Mouse (Mus musculus) frontal cortex, postnatal 10 days (tissue): Measurements from ENCODE around the gene Actn4.

ENCODE experiments used
- DNase-seq, 2 experiments: peaks; one replicate each; pipeline ENCODE4 v3.0.0; 2022; ENCODE audit warnings: low spot score in 2 of 2, mixed read lengths in 1 of 2

Actn4 gene

DNA sequence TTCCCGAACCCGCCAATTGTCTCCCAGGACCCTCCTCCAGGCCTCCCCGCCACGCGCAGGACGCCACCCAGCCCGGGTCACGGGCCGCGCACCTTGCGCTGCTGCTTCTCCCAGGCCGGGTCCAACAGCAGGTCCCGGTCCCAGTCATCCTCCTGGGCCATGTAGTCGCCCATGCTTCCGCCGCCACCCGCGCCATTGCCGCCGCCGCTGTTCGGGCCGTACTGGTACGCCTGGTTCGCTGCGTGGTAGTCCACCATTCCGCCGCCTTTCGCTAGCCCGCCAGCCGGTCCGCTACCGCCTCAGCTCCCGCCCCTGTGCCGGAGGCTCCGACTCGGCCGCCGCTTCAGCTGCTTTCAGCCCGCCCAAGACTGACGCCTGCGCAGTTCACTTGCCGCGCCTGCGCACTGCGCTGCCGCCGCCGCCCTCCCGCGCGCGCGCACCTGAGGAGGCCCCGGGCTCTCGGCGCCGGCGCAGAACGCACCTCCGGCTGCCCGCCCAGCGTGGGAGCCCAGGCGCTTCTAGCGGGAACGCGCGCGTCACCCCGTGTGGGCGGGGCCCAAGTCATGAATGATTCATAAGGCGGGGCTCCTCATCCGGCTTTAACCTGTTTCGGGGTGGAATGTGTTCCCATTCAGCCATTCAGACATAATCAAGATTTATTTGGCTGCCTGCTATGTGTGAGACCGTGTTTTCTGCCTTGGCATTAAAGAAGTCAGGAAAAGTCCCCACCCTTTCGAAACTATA lies at the start of gene Actn4:
Gene Actn4, minus strand, starts transcription at position 414 of the 744 bp plus-strand sequence.
- peak; percentile 98 for DNase-seq

DNA sequence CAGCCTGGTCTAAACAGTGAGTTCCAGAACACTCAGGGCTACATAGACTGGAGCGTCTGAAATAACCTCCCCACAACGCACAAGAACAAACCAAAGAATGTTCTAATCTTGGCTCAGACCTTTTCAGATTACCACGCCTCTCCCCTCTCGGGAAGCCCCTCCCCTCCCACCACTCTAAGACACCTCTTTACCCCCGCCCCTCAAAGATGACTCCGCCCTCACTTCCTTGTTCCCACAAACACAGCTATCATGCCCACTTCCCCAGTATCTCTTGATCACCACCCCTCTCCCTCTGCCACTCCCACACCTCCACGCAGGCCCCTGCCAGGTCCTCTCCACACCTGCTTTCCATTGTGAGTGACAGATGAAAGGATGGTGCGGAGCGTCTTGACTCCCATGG lies 46.6 kb upstream of the Actn4 start:
- DNase-seq = no peak

DNA sequence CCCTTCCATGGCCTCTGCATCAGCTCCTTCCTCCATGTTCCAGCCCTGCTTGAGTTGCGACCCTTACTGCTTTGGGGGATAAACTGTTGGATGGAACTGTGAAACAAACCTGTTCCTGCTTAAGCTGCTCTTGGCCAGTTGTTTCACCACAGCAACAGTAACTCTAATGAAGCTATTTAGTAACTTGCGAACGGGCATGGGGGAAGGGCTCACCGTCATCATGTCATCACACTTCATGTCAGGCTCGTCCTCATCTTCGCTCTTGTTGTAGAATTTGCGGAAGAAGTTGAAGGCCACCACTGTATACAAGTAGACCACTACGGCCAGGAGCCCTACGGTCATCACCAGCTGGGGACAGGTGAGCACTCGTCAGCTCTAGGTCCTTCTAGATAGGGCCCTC lies 46.0 kb upstream of the Actn4 start:
- DNase-seq = no peak

DNA sequence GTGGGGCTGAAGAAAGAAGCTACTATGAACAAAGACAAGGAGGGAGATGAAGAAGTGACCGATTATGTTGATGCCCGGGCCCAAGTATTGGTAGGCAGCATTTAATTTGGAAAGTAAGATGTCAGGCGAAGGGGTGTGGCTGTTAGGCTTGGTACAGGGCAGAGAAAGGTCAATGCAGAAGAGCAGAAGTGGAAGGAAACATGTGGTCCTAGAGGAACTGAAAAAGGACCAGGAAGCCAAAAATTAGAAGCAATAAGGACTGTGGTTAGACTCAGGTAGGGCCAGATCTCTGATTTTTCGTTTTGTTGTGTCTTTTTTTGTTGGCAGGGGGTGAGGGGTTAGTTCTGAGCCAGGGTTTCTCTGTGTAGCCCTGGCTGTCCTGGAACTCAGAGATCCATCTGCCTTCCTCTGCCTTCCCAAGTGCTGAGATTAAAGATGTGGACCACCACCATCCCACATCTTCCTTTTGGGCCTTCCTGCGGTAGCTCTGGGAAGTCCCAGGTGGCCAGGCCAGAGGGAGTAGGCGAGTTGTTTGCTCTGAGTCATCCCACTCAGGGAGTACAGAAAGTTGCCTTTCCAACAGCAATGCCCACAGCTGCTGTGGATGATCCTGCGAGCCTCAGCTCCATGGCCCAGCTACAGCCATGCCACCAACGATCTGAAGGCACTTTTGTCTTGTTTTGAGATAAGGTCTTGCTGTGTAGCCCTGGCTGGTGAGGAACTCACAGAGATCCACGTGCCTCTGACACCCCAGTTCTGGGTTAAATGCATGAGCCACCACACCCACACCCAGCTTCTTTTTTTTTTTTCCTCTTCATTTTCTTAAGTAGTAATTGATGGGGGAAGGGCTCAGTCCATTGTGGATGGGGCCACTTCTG lies 45.3 kb upstream of the Actn4 start:
- no peak for DNase-seq

DNA sequence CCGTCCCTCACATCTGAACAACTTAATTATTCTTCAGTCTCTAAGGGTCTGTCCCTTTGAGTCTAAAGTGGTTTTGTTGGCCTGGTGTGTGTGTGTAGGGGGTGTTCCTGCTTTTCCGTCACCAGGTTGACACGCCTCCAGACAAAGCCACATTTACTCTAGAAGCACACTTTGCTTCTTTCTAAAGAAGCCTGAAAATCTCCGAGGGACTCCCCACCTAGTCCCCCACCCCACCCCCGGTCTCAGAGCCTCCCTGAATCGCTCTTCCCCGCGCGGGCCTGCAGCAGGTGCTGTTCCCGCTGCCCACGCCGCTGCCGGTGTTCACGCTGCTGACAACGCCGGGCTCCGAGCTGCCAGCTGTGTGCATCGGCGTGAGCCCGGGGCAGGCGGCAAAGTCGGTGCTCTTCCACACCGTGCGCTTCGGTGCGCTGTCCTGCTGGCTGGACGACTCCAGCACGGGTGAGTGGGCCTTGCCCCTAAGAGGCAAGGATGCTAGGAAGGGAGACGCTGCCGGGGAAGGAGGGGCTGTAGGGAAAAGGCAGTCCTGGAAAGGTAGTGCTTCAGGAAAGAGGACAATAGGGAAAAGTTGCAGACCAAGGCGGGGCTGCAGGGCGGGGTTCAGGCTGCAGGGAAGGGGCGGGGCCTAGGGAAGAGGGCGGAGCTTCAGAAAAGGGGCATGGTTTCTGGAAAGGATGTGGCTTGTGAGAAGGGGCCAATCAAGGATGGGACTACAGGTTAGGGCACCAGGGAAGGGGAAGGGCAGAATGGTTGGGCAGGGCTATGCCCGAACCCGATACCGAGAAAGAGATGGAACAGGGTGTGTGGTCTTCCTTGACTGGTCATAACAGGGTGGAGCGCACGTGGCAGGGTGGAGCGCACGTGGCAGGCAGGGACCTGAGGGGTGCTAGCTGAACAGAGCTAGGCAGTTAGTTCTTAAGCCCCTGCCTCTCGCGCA lies 38.8 kb upstream of the Actn4 start:
- DNase-seq = peak in 1 of 2 experiments; percentile 20

DNA sequence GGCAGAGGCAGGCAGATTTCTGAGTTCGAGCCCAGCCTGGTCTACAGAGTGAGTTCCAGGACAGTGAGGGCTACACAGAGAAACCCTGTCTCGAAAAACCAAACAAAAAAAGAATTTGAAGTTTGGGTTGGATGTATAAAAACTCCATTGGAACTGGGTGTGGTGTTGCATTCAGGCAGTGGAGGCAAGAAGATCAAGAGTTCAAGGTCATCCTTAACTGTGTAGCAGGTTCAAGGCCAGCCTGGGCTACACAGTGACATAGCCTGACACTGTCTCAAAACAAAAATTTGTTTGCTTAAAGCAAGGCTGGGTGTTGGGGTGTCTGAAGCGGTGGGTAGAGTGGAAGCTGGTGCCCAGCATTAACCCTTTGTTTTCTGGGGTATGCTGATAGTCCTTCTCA lies 31.3 kb upstream of the Actn4 start:
- no peak for DNase-seq

DNA sequence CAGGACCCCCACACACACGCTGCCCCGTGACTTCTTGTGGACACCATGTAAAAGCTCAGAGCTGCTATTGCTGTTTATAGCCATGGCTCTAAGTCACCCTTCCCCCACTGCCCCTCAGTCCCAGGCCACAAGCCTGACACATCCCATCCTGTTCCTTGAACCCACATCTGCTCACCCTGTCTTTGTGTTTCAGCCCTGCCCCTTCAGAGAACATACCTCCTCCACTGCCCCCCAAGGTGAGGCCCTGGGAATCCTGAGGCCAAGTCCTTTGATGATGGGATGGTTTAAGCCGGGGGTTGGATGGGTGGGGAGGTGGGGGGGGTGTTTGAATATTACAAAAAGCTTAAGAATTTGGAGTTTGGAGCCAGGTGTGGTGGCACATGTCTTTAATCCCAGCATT lies 30.9 kb upstream of the Actn4 start:
- no peak for DNase-seq

DNA sequence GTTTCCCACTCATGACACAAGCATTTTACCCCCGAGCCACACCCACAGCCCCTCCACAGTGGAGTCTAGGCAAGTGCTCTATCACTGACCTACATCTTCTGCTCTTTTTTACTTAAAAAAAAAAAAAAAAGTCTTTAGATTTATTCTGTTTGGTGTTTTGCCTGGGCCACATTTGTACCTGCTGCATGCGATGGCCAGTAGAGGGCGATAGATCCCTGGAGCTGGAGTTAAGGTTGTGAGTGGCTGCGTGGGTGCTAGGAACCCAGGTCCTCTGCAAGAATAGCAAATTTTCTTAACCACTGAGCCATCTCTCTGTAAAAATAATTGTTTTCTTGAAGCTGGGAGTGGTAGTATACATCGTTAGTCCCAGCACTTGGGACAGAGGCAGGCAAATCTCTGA lies 29.5 kb upstream of the Actn4 start:
- no peak for DNase-seq

DNA sequence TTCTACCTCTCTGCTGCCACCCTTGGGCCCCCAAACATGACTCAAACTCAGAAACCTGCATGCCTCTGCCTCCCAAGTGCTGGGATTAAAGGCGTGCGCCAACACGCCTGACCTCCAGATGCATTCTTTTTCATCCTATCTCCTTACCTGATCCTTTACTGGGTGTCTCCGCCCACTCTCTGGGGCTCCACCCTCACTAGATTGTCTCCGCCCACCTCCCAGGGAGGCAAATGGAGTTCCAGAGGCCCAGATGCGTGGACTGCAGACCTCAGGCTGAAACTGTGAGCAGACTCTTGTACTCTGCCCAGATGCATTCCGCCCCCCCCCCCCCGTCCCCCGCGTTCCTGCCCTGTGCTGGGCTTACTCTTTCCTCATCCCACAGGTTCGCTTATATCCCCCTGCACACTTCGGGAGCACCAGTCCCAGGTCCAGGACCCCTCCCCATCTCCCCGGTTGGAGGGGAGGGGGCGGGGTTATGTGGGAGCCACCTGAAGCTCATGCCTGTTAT lies 28.7 kb upstream of the Actn4 start:
- DNase-seq = no peak

DNA sequence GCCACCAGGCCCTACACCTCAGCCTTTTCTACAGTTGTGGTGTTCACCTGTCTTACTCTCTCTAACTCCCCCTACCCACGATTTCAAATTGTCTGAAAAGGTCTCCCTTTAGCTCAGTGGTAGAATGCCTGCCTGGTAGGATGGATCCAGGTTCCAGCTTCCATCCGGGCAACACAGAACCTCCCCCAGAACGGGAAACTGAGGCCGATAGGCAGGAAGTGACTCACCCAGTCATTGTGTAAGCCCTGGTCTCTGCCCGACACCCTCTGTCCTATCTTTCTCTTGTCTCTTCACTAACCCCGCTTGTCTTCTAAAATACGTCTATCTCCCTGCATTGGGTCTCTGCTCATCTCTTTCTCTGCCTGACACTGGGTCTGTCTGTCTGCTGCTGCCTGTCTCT lies 23.1 kb upstream of the Actn4 start:
- DNase-seq = no peak

DNA sequence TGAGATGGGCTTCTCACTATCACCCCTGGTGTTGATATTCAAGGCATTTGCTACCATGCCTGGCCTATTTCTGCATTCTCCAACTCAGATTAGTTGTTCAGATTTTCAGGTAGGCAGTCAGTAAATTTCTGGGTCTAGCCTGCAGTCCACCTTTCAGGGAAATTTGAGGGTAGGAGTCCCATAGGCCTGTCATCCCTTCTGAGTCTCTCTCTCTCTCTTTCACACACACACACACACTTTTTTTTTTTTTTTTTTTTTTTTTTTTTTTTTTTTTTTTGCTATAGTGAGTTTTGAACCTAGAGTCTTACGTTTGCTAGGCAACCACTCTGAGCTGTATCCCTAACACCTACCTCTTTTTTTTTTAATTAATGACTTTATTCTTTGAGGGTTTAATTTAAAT lies 22.3 kb upstream of the Actn4 start:
- no peak for DNase-seq

DNA sequence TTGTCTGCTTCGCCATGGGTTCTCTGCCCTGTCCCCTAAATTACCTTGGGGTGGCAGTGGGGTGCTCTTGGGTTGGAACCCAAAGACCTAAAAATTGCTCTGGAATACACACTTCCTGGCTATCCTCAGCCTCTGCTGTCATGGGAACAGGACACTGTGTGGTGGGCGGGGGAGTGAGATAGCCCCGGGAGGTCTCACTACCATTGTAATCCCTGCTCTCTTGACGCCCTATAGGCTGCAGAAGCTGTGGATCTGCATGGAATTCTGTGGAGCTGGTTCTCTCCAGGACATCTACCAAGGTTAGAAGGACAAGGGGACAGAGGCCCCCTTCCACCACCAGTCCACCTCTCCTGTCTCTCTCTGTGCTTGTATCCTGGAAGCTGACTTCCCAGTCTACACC lies 21.7 kb upstream of the Actn4 start:
- DNase-seq = no peak

DNA sequence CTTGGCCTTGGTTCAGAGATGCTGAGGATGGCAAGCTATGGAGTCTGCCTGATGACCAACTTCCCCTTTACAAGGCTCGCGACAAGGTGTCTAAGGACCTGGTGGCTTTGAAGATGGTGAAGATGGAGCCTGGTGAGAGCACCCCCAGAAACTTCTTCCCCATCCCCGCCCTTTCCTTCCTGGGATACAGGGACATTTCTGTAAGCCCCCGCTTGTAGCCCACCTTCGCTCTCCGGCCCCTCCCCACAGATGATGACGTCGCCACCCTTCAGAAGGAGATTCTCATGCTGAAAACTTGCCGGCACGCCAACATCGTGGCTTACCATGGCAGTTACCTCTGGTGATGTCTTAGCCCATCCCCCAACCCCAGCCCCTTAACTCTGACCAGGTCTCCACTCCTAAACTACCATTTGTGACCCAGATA lies 21.0 kb upstream of the Actn4 start:
- DNase-seq = no peak

DNA sequence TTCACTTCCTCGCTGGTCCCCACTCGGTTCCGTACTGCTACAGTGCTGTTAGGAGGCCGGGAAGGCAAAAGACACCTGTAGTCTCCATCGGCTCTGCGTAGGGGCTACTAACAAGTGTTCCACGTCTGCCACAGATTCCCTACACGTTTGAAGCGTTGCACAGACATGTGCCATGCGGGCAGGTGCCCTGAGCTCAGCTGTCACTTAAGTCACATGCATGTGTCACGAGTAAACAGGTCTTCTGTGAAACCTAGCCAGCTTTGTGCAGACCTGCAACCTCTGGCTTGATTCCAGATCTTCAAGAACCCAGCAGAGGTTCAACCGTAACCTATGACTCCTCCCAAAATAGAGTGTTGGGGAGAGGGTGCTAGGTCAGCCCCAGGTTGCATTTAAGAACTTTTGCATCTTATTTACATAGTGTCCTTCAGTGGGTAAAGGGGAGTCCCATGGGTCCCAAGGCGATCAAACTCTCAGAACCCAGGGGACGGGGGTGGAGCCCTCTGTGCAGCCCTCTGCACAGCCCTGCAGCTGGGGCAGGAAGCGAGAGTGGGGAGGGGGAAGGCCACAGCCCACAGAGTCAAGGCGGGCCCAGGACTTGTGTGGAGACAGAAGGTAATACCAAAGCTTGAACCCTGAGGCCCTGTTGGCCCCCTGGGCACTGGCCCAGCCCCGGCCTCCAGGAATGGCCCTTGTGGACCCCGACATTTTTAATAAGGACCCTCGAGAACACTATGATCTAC lies 20.3 kb upstream of the Actn4 start:
- DNase-seq = no peak

DNA sequence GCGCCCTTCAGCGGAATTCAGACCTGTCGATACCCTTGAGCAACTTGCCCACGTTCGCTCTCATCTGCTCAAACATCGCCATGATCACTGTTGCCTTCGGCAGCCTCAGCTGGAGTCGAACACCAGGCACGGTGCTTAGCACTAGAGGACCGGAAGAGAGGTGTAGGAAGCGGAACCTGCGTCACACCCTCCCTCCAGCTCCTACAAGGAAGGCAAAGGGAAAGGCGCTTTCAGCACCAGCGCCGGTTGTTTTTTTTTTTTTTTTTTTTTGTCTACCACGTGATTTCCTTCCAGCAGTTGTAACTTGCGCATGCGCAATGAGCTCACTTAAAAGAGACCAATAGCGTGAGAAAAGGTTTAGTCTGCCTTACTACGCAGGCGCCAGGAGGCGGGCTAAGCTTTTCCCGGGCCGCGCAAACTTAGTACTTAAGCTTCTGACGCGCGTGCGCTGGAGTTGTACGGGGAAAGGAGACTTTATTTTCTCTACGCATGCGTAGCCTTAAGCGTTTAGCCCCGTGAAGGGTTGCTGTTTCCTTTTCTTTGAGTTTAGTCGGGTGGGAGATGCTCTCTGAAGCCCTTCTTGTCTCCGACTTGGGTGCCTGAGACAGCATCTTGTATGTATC lies 19.6 kb upstream of the Actn4 start, which contains the start of the genes Eif3k and Map4k1:
Gene Eif3k, minus strand, starts transcription at position 214 of the 623 bp plus-strand sequence.
Gene Map4k1, plus strand, starts transcription at position 400 of the 623 bp plus-strand sequence.
- DNase-seq = peak; percentile 97

DNA sequence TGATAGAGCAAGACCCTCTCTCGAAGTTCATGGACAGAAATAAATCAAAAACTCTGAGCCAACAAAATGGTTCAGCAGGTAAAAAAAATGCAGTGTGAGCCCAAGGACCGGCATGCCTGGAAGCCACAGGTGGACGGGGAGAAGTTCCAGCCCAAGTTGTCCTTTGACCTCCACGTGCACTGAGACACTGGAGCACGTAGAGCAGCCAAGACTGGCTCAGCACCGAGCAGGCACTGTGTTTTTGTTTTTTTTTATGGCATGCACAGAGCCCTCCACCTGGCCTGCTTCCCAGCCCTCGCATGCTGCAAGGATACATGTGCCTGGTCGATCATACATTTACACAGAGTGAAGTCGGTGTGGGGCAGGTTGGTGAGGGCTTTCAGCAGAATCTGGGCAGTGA lies 15.4 kb upstream of the Actn4 start:
- DNase-seq = no peak

DNA sequence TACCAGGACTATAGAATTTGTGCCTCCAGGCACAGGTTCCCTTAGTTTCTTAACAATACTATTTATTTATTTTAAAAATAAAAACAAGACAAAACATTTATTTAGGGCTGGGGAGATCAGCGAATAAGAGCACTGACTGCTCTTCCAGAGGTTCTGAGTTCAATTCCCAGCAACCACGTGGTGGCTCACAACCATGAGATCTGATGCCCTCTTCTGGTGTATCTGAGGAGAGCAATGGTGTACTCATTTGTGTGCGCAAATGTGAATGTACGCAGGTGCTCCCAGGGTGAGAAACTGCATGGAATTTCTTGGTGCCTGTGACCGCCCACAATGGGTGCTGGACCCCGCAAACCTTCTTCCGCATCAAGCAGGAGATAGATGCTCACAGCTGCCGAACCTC lies 10.9 kb upstream of the Actn4 start:
- DNase-seq = no peak

DNA sequence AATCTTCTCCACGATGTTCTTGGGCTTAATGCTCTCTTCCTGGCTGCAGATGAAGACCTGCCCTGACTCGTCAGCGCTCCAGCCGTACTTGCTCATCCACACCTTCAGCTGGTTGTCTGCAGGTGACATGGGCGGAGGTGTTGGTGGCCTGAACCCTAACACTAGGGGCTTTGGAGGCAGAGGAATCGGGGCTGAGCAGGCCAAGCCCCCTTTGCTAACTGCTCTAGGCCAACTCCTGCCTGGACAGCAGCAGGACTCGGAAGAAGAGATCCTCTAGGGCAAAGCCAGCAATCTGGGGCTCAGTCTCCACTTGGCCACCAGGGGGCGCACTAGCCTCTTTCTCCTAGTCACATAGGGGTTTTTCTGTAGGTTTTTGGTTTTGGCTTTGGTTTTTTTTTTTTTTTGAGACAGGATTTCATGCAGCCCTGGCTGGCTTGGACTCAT lies 10.4 kb upstream of the Actn4 start:
- peak in 1 of 2 experiments; percentile 72 for DNase-seq

DNA sequence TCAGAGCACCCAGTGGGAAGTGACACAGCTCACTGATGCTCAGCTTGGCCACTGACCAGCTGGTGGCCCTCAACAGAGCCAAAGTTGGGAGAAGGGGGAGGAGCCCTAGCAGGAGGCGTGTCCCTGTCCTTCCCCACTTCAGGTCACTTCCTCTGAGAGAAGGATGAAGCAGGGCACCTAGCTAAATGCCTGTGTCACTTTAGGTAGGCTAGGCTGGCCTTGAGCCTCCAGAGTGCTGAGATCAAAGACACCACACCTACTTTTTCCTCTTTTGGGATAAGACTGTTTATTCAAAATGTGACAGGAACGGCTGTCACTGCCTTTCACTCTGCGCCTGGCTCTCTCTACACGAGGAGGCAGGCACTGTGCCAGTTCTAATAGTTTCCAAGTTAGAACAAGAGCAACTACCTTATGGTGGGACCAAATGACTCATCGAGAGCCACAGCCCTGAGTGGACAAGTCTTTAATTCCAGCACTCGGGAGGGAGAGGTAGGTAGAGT lies 9.7 kb upstream of the Actn4 start:
- no peak for DNase-seq

DNA sequence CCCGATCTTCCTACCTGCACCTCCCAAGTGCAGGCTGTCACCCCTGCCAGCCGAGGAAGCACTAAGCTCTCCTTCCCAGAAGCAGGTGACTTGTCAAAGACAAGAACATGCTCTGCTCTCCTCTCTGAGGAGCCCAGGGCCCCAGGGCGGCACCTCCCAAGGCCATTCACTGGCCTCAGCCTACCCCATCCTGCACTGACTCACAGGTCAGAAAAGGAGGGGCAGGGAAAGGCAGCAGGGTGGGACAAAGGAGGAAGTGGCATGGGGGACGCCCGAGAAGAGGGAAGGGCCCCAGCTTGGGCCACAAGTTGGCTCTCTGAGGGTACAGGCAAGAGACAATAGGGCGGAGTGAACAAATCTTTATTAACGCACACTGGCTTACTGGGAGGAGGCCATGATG lies 8.9 kb upstream of the Actn4 start:
- no peak for DNase-seq
